Mouse (Mus musculus): ENCODE results near the gene Duox2.

GRCm38 (mm10) chr2:122347257-122347656 lies 49.0 kb upstream of the Duox2 start:
- TF ChIP-seq CTCF (IDR thresholded peaks at IDR 0.05; ENCODE audit: low read depth) = no peak
- no peak for TF ChIP-seq EP300 (IDR thresholded peaks at IDR 0.05; ENCODE audit: low read depth)
